Mouse (Mus musculus): Measurements from ENCODE around the gene Cfi.

GRCm38 (mm10) chr3:129799011-129799410, 36.7 kb upstream of the Cfi start:
- no peak for TF ChIP-seq CTCF (IDR thresholded peaks at IDR 0.05; ENCODE audit: low read depth)
- TF ChIP-seq EP300 (IDR thresholded peaks at IDR 0.05; ENCODE audit: low read depth): no peak

All from liver, postnatal 0 days (tissue).